Mouse (Mus musculus) regulatory T cell (primary cell): ENCODE measurements around the gene Zscan22.
"Not testable (repeated sequence)": the region's sequence is repeated elsewhere in the genome, so short reads cannot be mapped to it uniquely, and the experiment has no call there.

ENCODE experiments used
- in situ Hi-C: fragments of 300-600 bp; cut with MboI, MseI; formaldehyde crosslinking; loops from one replicate; pipeline ENCODE4 v1.15.1; 2025; ENCODE audit warnings: high pct_unique_total_duplicates

The Zscan22 gene

DNA sequence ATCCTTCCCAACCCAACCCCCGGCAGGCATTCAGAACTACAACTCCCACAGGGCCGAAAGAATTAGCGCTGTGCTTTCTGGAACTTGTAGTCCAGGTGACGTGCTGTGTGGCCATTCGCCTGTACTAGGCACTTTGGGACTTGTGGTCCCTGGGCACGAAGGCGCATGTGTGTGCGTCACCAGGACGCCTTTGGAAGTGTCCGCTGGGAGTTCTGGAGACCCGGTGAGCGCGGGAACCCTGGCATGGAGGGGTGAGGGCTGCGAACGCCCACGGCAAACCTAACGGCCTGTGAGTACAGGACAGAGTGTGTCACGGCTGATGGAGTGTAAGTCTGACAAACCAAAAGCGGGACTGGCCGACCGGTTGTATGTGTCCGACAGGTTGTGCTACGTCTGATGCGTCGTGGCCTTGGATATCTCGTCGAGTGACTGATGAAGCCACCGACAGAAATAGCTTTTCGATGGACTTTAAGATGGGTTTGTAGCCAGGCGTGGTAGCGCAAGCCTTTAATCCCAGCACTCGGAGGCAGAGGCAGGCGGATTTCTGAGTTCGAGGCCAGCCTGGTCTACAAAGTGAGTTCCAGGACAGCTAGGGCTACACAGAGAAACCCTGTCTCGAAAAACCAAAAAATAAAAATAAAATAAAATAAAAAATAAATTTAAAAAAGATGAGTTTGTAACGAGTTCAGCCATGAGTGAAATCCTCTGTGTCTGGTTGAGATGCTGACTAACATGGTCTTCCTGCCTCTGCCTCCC, at the start of gene Zscan22:
Zscan22 (plus strand) TSS at position 161 of the 756 bp plus-strand sequence.
- in situ Hi-C loops: loop anchor here (5.0 kb wide), 1 partner anchor 379 kb away; the partner anchor contains the start of genes Lig1 and Zswim9

DNA sequence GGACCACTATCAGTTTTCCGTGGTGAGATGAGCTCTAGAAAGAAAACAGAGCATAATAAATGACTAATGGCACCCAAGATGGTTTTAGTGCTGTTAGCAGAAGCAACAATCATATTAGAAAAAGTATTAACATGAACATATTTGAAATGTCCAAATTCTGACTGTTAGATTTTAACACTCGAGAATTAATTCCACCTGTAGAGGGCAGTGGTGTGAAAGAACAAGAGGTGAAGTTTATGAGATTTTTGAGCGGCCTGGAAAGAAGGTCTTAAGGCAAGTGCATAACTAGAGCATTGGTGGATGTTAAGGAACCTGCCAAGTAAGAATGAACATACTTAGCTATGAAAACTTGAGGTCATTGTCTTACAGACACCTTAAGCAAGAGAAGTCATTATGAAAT, 23.3 kb upstream of the Zscan22 start:
- in situ Hi-C loops: loop anchor here (25.0 kb wide), 2 partner anchors 387 to 1237 kb away; partner anchors contain the start of gene Zfp606

DNA sequence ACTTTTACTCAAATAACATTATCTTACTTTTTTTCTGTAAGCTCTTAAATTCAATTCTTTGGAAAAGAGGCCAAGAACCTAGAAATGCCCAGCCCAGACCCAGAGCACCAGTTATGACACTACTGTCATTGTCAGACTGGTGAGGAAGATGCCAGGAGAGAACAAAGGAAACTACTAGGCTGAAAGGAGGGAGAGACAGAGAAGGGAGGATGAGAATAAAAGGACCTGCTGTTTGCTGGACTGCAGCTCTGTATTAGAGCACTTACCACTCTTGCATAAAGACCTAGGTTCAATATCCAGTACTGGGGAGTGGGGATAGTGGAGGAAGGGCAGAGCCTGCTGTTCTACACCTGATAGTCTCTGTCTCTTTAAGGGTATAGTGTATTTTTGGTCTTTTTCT, 17.6 kb upstream of the Zscan22 start:
- in situ Hi-C loops: no loop called here

DNA sequence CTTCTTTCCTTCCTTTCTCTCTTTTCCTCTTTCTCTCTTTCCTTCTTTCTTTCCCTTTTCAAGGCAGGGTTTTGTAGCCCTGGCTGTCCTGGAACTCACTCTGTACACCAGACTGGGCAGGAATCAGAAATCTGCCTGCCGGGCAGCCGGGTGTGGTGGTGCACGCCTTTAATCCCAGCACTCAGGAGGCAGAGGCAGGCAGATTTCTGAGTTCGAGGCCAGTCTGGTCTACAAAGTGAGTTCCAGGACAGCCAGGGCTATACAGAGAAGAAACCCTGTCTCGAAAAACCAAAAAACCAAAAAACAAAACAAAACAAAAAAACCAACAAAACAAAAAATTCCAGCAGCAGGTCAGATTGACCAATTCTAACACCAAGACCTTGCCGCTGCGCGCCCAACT, 17.1 kb upstream of the Zscan22 start:
- in situ Hi-C loops: not testable (repeated sequence)

DNA sequence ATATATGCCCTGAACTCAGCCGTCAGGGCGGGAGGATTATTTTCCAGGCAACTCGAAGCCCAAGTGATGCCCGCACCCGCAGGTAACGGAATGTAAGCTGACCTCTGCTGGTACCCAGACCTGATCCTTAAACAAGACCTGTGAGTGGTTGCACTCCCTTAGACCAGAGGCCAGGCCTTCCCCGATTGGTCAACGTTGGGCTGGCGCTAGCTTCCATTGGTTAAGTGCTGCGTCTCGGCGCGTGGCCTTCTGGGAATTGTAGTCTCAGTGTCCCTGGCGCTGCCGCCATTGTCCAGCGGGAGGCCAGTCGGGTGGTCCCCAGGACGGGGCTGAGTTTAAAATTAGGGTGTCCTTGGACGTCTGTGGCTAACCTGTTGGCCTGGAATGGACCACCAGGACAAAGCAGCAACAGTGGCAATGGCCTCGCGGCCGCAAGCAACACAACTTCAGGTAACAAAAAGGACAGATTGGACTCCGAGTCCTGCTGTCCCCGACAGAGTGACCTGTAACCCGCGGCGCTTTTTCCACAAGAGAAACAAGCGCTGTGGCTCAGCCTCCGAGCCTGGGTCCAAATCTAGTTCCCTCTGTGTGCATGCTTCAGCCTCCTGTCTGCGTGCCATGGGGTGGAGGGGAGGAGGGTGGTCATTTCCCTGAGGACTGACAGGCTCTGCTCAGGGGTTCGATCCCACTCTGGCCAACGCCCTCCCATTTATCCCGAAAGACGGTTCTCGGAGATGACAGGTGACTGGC, 16.5 kb upstream of the Zscan22 start, which contains the start of gene Zfp128:
Zfp128 (plus strand) TSS at position 267 of the 750 bp plus-strand sequence.
- in situ Hi-C loops: no loop called here

DNA sequence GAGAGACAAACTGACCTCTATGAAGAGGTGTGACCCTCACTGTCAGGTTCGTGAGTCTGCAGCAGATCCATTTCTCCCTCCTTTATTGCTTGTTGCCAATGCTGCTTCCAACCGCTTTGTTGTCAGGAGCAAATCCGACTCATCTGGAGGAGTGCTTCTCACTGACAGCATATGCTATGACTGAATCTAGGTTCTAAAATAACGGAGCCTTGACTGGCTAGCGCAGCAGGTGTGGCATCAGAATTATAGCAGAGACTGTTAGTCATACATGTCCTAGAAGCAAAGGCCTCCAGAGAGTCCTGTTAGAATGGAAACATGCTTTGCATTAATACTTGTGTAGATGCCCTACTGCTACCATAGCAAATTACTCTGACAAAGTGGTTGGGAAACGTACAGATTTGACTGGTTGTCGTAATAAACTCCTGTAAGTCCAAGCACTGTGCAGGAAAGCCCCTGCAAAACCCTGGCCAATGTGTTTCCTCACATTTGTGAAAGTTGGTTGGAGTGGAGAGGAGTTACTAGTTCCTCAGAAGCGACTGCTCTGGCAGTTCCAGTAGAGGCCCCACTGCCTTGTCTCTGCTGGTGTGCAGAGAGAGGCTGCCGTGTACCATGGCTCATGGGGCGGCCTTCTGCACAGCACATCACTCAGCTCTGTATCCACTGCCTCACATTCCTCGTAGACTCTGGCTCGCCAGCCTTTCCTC, 10.9 kb upstream of the Zscan22 start:
- in situ Hi-C loops: no loop called here

DNA sequence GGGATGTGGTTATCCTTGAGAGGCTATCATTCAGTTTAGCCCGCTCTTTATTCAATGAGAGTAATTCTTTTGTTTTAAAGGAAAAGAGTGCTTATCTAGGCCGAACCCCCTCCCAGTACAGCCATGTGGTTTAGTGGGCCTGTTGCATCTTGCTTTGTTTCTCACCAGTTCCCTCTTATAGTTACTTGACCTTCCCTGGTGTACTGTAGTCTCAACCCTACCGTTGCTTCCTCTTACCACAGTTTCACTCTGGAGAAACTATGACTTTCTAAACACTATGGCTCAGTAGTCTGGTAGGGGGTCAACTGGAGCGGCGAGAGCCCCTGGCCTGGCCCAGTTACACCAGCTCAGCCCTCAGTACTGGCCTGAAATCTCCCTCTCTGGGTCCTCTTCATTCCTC, 10.0 kb upstream of the Zscan22 start:
- in situ Hi-C loops: no loop called here

DNA sequence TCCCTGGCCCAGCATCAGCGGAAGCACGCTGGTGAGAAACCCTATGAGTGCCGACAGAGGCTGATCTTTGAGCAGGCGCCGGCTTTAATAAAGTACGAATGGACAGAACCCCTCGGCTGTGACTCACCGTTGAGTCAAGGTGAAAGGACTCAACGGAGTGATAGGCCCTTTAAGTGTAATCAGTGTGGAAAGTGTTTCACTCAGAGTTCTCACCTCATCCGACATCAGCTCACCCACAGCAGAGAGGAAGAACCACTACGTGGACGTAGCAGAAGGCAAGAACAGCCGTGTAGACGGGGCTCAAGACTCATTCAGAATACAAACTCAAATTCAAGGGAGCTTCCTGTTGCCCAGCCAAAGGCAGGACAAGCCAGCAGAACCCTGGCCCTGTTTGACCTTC, 6.7 kb upstream of the Zscan22 start:
- in situ Hi-C loops: no loop called here

DNA sequence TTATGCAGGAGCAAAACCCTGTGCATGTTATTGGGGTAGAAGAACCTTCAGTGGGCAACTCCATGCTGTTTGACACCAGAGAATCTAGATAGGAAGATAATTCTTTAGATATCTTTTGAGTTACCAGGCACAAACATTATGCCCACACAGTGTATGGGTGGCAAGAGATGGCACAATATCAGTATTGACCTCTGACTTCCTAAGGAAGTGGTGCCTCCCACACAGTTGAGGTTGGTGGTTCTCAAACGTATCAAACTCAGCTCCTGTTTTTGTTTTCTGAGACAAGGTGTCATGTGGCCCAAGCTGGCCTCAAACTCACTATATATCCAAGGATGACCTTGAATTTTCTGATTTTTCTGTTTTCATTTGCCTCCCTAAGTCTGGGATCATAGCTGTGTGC, 6.3 kb upstream of the Zscan22 start:
- in situ Hi-C loops: no loop called here

DNA sequence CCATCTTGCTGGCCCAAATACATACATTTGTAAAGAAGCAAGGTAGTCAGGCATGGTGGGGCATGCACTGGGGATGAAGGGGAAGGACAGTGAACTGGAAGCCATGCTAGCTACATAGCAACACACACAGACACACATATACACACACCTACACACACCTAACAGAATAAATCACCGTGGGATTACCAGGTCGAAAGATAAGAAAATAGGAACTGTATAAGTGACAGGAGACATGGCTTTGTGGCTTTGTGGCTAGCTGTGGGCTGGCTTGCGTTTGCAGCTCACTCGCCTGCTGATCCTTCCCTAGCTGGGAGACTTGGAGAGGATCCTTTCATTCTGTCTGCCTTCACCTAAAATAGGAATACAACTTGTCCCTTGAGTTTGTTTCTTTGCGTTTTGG, 3.9 kb downstream of the Zscan22 start:
- in situ Hi-C loops: no loop called here

DNA sequence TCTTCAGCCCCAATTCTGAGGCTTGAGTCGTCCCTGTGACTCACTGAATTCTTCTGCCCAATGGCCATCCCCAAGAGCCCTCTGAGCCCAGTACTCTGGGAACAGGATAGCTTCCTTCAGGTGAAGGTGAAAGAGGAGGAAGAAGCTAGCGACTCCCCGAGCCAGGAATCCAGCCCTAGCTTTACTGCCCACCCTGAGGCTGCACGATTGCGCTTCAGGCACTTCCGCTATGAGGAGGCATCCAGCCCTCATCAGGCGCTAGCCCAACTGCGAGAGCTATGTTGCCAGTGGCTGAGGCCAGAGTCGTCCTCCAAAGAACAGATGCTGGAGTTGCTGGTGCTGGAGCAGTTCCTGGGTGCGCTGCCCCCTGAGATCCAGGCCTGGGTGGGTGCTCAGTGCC, 6.0 kb downstream of the Zscan22 start:
- in situ Hi-C loops: no loop called here

DNA sequence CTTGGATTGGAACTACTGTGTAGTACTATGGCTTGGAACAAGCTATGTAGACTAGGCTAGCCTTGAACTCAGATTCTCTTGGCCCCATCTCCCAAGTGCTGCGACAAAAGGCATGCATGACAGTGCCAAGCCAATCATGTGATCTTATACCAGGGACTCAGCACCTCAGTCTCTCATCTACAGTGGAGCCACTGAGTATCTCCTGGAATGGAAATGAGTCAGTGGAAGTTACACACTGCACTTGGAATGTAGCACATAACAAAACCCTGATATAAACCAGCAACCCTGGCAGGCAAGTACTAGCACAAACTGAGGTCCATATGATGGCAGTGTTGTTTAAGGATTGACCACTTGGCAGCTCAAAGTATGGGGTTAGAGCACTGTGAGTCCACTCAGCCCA, 7.5 kb downstream of the Zscan22 start:
- in situ Hi-C loops: no loop called here

DNA sequence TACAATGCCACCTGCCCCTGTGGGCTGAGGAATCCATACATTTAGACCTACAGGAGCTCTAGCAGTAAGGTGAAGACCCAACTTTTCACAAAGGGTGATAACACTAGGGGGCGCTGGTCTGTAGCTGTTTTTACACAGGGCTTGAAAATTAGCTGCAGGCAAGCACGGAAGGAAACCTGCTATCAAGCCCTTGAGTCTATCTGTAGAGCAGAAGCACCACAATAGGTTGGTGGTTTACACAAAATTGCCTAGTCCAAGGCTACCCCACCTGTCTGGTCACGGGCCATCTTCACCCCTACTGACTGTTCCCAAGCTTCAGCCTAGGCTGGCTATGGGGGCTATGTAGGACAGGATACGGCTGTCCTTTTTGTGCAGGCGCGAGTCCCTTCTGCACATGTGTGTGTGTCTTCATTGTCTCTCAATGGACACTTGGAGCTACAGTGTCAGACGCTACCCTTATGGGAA, 11.9 kb downstream of the Zscan22 start:
- in situ Hi-C loops: no loop called here

DNA sequence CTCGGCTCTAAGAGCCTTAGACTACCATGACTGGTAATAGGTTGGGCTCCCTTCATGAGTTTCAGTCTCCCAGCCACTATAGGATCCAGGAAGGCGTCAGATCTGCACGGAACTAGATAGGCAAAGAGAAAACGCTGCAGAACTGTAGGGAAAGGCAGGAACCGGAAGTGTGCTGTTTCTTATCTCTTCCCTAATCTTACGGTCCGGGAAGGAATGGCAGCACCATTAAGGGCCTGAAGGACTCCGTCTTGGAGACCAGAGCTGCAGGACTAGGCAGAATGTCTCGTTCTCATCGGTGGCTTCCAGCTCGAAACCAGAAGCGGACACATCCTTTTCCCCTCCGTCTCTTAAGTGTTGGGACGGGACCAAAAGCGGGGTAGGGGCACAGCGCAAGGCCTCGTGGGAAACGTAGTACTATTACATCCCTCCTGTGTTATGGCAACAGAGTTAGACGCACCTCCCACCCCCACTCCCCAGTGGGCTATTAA, 12.6 kb downstream of the Zscan22 start:
- in situ Hi-C loops: no loop called here

DNA sequence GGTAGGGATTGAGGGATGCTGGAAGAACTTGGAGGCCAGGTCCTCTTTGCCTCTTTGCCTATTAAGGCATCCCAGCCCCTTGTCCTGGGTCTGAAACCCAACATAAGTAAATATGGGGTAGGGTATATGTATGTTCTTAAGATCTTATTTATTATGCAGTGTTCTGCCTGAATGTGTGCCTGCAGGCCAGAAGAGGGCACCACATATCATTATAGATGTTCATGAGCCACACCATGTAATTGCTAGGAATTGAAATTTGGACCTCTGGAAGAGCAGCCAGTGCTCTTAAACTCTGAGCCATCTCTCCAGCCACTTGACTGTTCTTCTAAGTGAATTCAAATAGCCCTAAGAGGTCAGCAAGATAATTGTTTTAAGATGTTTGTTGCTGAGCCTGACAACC, 15.9 kb downstream of the Zscan22 start:
- in situ Hi-C loops: no loop called here

DNA sequence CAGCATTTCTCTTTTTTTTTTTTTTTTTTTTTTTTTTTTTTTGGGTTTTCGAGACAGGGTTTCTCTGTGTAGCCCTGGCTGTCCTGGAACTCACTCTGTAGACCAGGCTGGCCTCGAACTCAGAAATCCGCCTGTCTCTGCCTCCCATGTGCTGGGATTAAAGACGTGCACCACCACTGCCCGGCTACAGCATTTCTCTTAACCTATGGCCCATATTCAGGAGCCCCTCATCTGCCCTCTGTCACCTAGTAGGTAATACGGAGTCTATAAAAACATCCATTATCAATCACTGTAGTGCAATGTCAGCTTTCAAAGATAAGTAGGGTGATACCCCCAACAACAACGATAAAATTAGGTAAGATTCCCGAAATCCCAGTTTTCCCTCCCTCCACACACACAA, 22.9 kb downstream of the Zscan22 start:
- in situ Hi-C loops: not testable (repeated sequence)

DNA sequence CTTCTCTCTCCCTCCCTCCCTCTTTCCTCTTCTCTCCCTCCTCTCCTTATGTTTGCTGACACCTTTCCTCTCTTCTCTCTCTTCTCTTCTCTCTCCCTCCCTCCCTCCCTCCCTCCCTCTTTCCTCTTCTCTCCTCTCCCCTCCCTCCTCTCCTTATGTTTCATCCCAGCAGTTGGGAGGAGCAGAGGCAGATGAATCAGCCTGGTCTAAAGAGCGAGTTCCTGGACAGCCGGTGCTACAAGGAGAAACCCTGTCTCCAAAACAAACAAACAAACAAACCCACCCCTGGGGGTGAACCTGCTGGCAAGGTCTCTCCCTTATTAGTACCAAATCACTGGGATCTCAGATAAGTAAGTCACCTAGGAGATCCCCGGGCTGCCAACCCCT, 23.7 kb downstream of the Zscan22 start:
- in situ Hi-C loops: no loop called here

DNA sequence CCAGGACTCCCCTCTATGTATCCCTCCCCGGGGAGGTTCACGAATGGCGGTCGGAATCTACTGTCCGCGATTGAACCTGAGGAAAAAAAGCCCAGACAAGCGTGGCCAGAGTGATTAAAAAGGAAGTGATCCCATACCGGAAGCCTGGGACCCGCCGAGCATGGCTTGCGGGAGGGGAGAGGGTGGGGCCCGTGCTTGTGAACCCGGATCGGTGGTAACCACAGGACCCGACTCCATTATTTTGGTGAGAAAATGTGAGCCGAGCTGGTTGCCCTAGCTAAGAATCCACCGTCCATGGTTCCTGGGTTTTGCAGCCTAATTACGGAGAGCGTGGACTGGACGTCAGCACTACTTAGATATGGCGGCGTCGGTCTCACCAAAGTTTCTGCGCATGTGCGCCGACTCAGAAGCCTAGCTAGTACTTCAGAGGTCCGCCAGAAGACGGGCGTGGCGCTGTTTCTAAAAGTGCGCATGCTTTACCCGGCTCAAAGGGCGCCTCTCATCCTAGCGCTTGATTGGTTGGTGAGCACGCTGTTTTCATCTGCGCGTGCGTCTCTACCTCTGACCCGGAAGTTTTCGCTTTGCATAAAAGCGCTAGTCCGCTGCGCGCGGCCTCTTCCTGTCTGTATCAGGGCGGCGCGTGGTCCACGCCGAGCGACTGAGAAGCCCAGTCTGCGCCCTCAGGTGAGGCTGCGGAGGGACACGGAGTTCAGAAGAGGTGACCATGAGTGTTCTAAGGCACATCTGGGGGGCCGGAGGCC, 24.3 kb downstream of the Zscan22 start, which contains the start of gene Rps5:
Rps5 (plus strand) TSS at position 586 of the 761 bp plus-strand sequence.
- in situ Hi-C loops: no loop called here

DNA sequence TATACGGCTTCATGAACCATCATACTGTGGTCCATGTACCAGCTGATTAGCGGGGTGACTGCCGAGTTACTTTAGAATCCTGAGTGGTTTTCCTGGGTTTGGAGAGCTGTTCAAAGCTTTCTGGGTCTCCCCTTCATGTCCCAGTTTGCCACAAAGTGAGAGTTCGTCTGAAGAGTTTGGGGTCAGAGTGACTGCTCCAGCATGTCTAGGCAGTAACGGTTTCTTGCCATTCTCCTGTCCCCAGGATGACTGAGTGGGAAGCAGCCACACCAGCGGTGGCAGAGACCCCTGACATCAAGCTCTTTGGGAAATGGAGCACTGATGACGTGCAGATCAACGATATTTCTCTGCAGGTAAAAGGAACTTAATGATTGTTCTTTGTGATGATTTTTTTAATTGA, 25.1 kb downstream of the Zscan22 start:
- in situ Hi-C loops: no loop called here

DNA sequence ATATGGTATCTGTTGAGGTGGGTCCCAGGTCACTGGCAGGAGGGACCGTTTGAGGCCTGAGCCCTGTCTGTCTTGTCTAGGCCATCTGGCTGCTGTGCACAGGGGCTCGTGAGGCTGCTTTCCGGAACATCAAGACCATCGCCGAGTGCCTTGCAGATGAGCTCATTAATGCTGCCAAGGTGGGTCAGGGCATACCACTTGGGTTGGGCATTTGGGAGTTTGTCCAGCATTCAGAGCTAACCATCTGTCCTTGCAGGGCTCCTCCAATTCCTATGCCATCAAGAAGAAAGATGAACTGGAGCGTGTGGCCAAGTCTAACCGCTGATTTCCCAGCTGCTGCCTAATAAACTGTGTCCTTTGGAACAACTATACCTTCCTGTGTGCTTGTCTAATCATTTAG, 28.7 kb downstream of the Zscan22 start:
- in situ Hi-C loops: no loop called here

DNA sequence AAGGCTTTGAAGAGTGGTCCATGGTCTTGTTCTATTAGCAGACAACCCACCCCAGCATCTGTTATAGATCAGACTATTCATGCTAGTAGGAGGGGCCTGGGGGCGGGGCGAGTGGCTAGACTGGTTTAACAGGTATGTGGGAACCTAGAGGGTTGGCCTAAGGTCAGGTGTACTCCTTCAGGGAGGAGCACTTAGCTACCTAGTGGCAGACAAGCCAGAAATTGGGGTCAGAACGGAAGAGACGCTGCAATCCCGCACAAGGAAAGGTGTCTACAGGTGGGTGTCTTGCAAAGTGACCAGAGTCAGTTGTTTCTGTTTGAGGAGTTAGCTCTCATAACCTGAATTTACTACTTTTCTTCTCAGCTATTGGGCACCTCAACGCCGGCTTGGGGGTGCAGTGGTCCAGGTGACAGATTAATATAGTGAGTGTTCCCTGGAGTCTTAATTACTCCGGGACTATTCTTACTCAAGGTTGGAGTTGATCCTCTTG, 29.6 kb downstream of the Zscan22 start, which contains the start of gene Rnf225:
Rnf225 (plus strand) TSS at position 226 of the 490 bp plus-strand sequence.
- in situ Hi-C loops: no loop called here
